Mouse (Mus musculus) stomach, postnatal 0 days (tissue): ENCODE measurements around the gene Rapgefl1. TPM values are rescaled to one million over a fixed set of nuclear protein-coding genes. Genes with fewer than 3 reads are reported as not detected.

Experiments used
- ATAC-seq: fragments of 200-750 bp; cut with Nextera tagmentation; 2 replicates; pipeline ENCODE4 v1.8.0; 2017; ENCODE audit not compliant: low FRiP score, low TSS enrichment
- DNase-seq: peaks from one replicate; pipeline ENCODE4 v3.0.0-alpha.2; 2016; ENCODE audit warnings: low spot score
- H3K27ac ChIP-seq: fragments of 300-500 bp; sonication (generic); replicated peaks from 2 replicates; pipeline ENCODE4 v1.5.1; 2014; ENCODE audit warnings: mild to moderate bottlenecking, control low read depth
- H3K27me3 ChIP-seq: fragments of 300-500 bp; sonication (generic); 2 replicates; pipeline ENCODE4 v1.6.1; 2014; ENCODE audit warnings: low read length; ENCODE audit not compliant: control insufficient read depth, insufficient read depth
- H3K36me3 ChIP-seq: fragments of 300-500 bp; sonication (generic); 2 replicates; pipeline ENCODE4 v1.6.1; 2014; ENCODE audit warnings: low read length, mixed read lengths; ENCODE audit not compliant: control insufficient read depth, insufficient read depth
- H3K4me1 ChIP-seq: fragments of 300-500 bp; sonication (generic); replicated peaks from 2 replicates; pipeline ENCODE4 v1.6.1; 2014; ENCODE audit warnings: antibody characterized with exemption; ENCODE audit not compliant: control insufficient read depth, insufficient read depth
- H3K4me2 ChIP-seq: fragments of 300-500 bp; sonication (generic); replicated peaks from 2 replicates; pipeline ENCODE4 v1.6.1; 2014; ENCODE audit warnings: low read depth, mild to moderate bottlenecking, control low read depth, moderate library complexity
- H3K4me3 ChIP-seq: fragments of 300-500 bp; sonication (generic); 2 replicates; pipeline ENCODE4 v1.5.1; 2014; ENCODE audit warnings: low read depth, low read length, control low read depth
- H3K9ac ChIP-seq: fragments of 300-500 bp; sonication (generic); 2 replicates; pipeline ENCODE4 v1.6.1; 2014; ENCODE audit warnings: mild to moderate bottlenecking, low read length, control low read depth, mixed read lengths
- H3K9me3 ChIP-seq: fragments of 300-500 bp; sonication (generic); 2 replicates; pipeline ENCODE4 v1.6.1; 2016; ENCODE audit warnings: low read length; ENCODE audit not compliant: control insufficient read depth
- CTCF ChIP-seq: IDR thresholded peaks from 2 replicates; pipeline ENCODE4 v1.5.1; 2016; ENCODE audit warnings: antibody characterized with exemption, low read depth, mild to moderate bottlenecking, moderate library complexity
- EP300 ChIP-seq: optimal IDR thresholded peaks from 2 replicates; pipeline ENCODE3; 2016; ENCODE audit warnings: antibody characterized with exemption
- WGBS: fragments of 180-500 bp; shearing (Covaris S2); extraction: QIAGEN DNeasy Blood & Tissue Kit; methylation state at CpG from one replicate; pipeline ENCODE4 v1.1.7; 2014; 5-methylcytosine and 5-hydroxymethylcytosine counted together
- polyA plus RNA-seq: library from polyadenylated mRNA; unstranded; fragments of >200 nt; fragmentation: Nextera tagmentation; extraction: Ambion mirVana; gene quantifications from 2 replicates; pipeline ENCODE4 v1.2.1, GENCODE M21; 2015

The Rapgefl1 gene
- polyA plus RNA-seq, 1 experiment from 2014 or later: 6.9 TPM

GRCm38 (mm10) chr11:98827877-98828276 is 8.7 kb upstream of the Rapgefl1 start:
- Histone ChIP-seq H3K4me1 (no peaks in the 10 kb centered on the region), H3K9me3 (no peaks in the 10 kb centered on the region), H3K4me2 (no peak overlapping the region), H3K36me3 (peaks cover 37% of the 10 kb centered on the region), H3K9ac (no peak overlapping the region), H3K27ac (no peak overlapping the region), H3K4me3 (no peak overlapping the region), H3K27me3 (no peaks in the 10 kb centered on the region)
- 80% methylated on average over 2 of the region's 2 CpGs for WGBS
- TF ChIP-seq EP300 (no peak), CTCF (no peak)
- ATAC-seq (no peak), DNase-seq (no peak)

- H3K4me1 ChIP-seq: no peaks in the 10 kb centered on the region
- TF ChIP-seq CTCF (peak; percentile 91), EP300 (no peak)
- no peak overlapping the region for H3K4me2 ChIP-seq
- 69% methylated on average over 12 of the region's 12 CpGs for WGBS
- H3K36me3 ChIP-seq: peaks cover 36% of the 10 kb centered on the region
- H3K4me3 ChIP-seq: no peak overlapping the region
- H3K9me3 ChIP-seq: no peaks in the 10 kb centered on the region
- no peaks in the 10 kb centered on the region for H3K27me3 ChIP-seq
- H3K9ac ChIP-seq: no peak overlapping the region
- no peak for ATAC-seq
- H3K27ac ChIP-seq: no peak overlapping the region
- DNase-seq: no peak
These were observed 7.4 kb upstream of the Rapgefl1 start for GRCm38 (mm10) chr11:98829091-98829775.

GRCm38 (mm10) chr11:98829875-98830274 is 6.7 kb upstream of the Rapgefl1 start:
- 65% methylated on average over 4 of the region's 4 CpGs for WGBS
- Histone ChIP-seq H3K9me3 (no peaks in the 10 kb centered on the region), H3K4me3 (no peak overlapping the region), H3K27ac (no peak overlapping the region), H3K4me1 (no peaks in the 10 kb centered on the region), H3K9ac (no peak overlapping the region), H3K36me3 (peaks cover 34% of the 10 kb centered on the region), H3K4me2 (no peak overlapping the region), H3K27me3 (no peaks in the 10 kb centered on the region)
- no peak for TF ChIP-seq EP300
- TF ChIP-seq CTCF: no peak
- ATAC-seq (no peak), DNase-seq (no peak)

- no peak for TF ChIP-seq EP300
- no peak for TF ChIP-seq CTCF
- 50% methylated on average over 5 of the region's 5 CpGs for WGBS
- peak overlapping the region; percentile 49 for H3K27ac ChIP-seq
- H3K4me3 ChIP-seq: no peak overlapping the region
- H3K4me2 ChIP-seq: no peak overlapping the region
- peaks cover 16% of the 10 kb centered on the region; the same call in 1 of the 2 replicates for H3K36me3 ChIP-seq
- no peak overlapping the region for H3K9ac ChIP-seq
- no peak for ATAC-seq
- H3K4me1 ChIP-seq: no peaks in the 10 kb centered on the region
- H3K27me3 ChIP-seq: no peaks in the 10 kb centered on the region
- no peak for DNase-seq
- H3K9me3 ChIP-seq: no peaks in the 10 kb centered on the region
These were observed 1.3 kb upstream of the Rapgefl1 start for GRCm38 (mm10) chr11:98835296-98835695.

GRCm38 (mm10) chr11:98835725-98836124 is 860 bp upstream of the Rapgefl1 start:
- peak overlapping the region; percentile 91 for H3K27ac ChIP-seq
- H3K9me3 ChIP-seq: no peaks in the 10 kb centered on the region
- no peak overlapping the region for H3K4me3 ChIP-seq
- H3K27me3 ChIP-seq: no peaks in the 10 kb centered on the region
- peak overlapping the region; percentile 100 for H3K4me2 ChIP-seq
- ATAC-seq: peak; percentile 25
- H3K4me1 ChIP-seq: no peaks in the 10 kb centered on the region
- 31% methylated on average over 3 of the region's 3 CpGs for WGBS
- peaks cover 16% of the 10 kb centered on the region; the same call in 1 of the 2 replicates for H3K36me3 ChIP-seq
- H3K9ac ChIP-seq: no peak overlapping the region
- TF ChIP-seq CTCF (no peak), EP300 (no peak)
- peak; percentile 45 for DNase-seq

GRCm38 (mm10) chr11:98836128-98836527 is 457 bp upstream of the Rapgefl1 start:
- Histone ChIP-seq H3K9ac (0 out of 2 replicates have a peak overlapping the region, but pooled peaks have one; percentile 84), H3K9me3 (no peaks in the 10 kb centered on the region), H3K27ac (peak overlapping the region; percentile 91), H3K36me3 (peaks cover 16% of the 10 kb centered on the region; the same call in 1 of the 2 replicates), H3K27me3 (no peaks in the 10 kb centered on the region), H3K4me1 (no peaks in the 10 kb centered on the region), H3K4me3 (peak overlapping the region; percentile 77), H3K4me2 (peak overlapping the region; percentile 100)
- no peak for TF ChIP-seq EP300
- TF ChIP-seq CTCF: no peak
- peak; percentile 28 for ATAC-seq
- no peak for DNase-seq
- WGBS: 22% methylated on average over 7 of the region's 7 CpGs
